Mouse (Mus musculus): ENCODE measurements around the gene Ap4s1. TPM values are rescaled to one million over a fixed set of nuclear protein-coding genes. Genes with fewer than 3 reads are reported as not detected.

Ap4s1 gene
- polyA plus RNA-seq (2021; fragmentation: Nextera tagmentation) = 70.7 and 74.0 TPM in 2 replicates
- long read RNA-seq, experiment 1, partial matches to known transcripts = 3 of 10 reads
- long read RNA-seq, experiment 1, other reads (novel, unspliced or antisense) = 7 of 10 reads
- long read RNA-seq, experiment 2, partial matches to known transcripts = 3 of 40 reads
- long read RNA-seq, experiment 2, other reads (novel, unspliced or antisense) = 37 of 40 reads

DNA sequence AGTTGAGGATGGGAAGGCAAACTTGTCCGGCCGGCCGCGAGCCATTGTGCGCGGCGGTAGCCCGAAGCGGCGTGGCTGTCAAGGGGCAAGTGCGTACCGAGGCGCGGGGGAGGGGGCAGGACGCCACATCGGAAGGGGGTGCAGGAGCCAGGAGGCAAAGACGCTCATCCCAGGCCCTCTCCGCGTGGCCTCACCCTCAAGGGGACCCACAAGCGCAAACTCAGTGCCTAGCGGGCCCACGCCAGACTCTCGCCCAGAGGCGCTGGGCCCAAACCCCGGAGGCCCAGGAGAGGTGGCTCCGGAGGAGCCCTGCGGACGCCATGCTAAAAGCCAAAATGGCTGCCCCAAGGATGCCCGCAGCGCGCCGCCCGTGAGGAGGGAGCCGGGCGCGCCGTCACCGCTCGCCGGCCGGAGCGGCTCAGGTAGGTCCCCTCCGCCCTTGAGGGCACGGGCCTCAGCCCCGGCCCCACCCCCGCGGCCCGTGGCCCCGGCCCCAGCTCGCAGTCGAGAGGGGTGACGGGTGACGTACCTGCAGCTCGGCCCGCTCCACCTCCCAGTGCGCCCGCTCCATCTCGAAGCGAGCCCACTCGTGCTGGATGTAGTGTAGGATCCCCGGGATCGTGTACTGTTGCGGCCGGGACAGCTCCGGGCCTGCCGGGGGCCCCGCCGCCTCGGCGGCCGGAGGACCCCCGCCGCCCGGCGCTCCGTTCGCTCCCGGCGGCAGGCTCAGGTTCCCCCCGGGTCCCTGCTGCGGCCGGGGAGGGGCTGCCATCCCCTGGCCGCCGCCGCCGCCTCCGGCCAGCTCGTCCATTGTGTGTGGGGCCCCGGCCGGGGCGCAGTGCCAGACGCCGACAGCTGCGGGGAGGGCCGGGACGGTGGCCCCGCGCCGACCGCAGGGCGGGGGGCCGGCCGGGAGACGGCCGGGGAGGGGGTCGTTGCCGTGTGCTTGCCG lies at the start of gene Ap4s1:
Gene Ap4s1, plus strand, starts transcription at position 141 of the 952 bp plus-strand sequence.

DNA sequence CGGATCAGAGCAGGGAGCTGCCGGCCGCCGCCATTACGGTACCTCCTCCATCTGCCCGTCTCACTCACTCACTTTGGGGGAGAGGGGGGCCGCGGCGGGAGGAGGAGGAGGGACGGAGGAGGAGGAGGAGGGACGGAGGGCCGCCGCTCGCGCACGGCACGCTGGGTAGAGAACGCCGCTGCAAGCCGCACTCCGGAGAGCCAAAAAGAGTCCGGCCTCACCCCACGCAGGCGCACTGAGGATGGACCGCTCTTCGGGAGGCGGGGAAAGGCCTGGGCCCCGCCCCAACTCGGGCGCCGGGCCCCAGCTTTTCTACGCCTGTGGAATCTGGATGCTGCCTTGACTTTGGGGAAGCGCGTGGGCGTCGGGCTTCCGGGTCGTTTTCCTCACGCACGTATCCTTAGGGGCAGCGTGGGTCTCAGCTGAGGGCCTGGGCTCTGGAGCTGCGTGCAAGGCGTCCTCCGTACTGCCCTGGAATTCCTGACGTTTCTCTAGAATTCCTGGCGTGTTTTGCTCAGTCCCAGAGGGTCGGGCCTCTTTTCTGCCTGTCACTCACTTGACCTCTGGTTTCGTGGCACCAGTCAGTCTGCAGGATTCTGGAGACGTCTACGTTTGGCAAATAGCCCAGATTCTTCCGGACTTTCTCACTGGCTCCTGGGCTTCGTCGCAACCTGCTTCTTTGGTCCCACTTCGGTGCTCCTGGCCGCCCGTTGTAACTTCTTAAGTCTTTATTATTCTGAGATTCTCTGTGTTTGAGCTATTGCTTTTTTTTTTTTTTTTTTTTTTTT lies 1.2 kb downstream of the Ap4s1 start, which contains the start of gene Strn3:
Gene Strn3, minus strand, starts transcription at position 53 of the 788 bp plus-strand sequence.

Other genes with a start within 250 kb of the Ap4s1 start
- 4.8 and 5.5 TPM in 2 replicates for gene Coch, start 97.7 kb upstream of the Ap4s1 start, polyA plus RNA-seq (2021; fragmentation: Nextera tagmentation)
- 9.2 and 10.6 TPM in 2 replicates for gene Strn3, start 864 bp downstream of the Ap4s1 start, polyA plus RNA-seq (2021; fragmentation: Nextera tagmentation)
- 16.4 and 19.3 TPM in 2 replicates for gene Hectd1, start 138.5 kb downstream of the Ap4s1 start, polyA plus RNA-seq (2021; fragmentation: Nextera tagmentation)

All from layer of hippocampus, adult 6 months (tissue).